Mouse (Mus musculus): ENCODE data around the gene Cdyl. TPM values are rescaled to one million over a fixed set of nuclear protein-coding genes. Genes with fewer than 3 reads are reported as not detected.

Gene Cdyl
- polyA plus RNA-seq, 1 experiment from 2014 or later: 5.8 TPM

- DNase-seq (no peak), ATAC-seq (no peak)
- no peak for TF ChIP-seq CTCF (IDR thresholded peaks at IDR 0.05; ENCODE audit: low read depth)
- no peak for TF ChIP-seq EP300 (IDR thresholded peaks at IDR 0.05; ENCODE audit: low read depth)
- peak overlapping the region; percentile 96 for H3K4me3 ChIP-seq (ENCODE audit: low read depth, low read length)
- peak overlapping the region; percentile 96; the same call in 1 of the 2 replicates for H3K27ac ChIP-seq (ENCODE audit: low read depth)
- H3K4me2 ChIP-seq (ENCODE audit: low read depth, low read length): peak overlapping the region; percentile 87
- no peaks in the 10 kb centered on the region for H3K36me3 ChIP-seq (replicated peaks; ENCODE audit: insufficient read depth, low read length)
- H3K9ac ChIP-seq (replicated peaks): peak overlapping the region; percentile 99
- H3K4me1 ChIP-seq (ENCODE audit: insufficient read depth): peaks cover 27% of the 10 kb centered on the region
- H3K9me3 ChIP-seq (ENCODE audit: low read length): 0 out of 2 replicates have a peak, but pooled peaks cover 2% of the 10 kb centered on the region
- 42% methylated on average over 1 of the region's 1 CpGs for WGBS (ENCODE audit: insufficient replicate concordance)
- H3K27me3 ChIP-seq (ENCODE audit: insufficient read depth, low read length): no peaks in the 10 kb centered on the region
These were observed 83.6 kb downstream of the Cdyl start for GRCm38 (mm10) chr13:35743196-35743595.

- no peak for ATAC-seq
- Histone ChIP-seq H3K4me3 (ENCODE audit: low read depth, low read length) (no peak overlapping the region), H3K4me1 (ENCODE audit: insufficient read depth) (peaks cover 18% of the 10 kb centered on the region), H3K36me3 (replicated peaks; ENCODE audit: insufficient read depth, low read length) (no peaks in the 10 kb centered on the region), H3K4me2 (ENCODE audit: low read depth, low read length) (no peak overlapping the region), H3K9ac (replicated peaks) (no peak overlapping the region), H3K27me3 (ENCODE audit: insufficient read depth, low read length) (no peaks in the 10 kb centered on the region), H3K9me3 (ENCODE audit: low read length) (0 out of 2 replicates have a peak, but pooled peaks cover 2% of the 10 kb centered on the region), H3K27ac (ENCODE audit: low read depth) (no peak overlapping the region)
- no peak for DNase-seq
- 48% methylated on average over 4 of the region's 4 CpGs for WGBS (ENCODE audit: insufficient replicate concordance)
- TF ChIP-seq EP300 (IDR thresholded peaks at IDR 0.05; ENCODE audit: low read depth) (no peak), CTCF (IDR thresholded peaks at IDR 0.05; ENCODE audit: low read depth) (0 out of 2 replicates have a peak, but pooled peaks have one; percentile 13)
These were observed 89.6 kb downstream of the Cdyl start for GRCm38 (mm10) chr13:35749194-35749593.

DNA sequence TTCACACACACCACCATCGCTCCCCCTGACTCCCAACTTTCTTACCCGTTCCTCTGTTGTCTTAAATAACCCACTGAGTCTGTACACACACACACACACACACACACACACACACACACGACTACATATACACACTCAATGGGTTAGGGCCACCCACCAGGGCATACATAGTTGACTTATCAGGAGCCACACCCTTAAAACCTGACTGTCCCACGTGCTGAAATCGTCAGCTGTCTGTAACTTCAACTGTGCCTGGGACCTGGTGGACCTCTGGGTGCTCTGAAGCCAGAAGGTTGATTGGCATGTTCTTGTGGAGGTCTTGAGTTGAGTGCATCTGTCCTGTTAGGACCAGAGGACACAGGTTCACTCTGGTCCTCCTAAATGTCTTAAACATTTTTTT is 90.0 kb downstream of the Cdyl start:
- Histone ChIP-seq H3K9me3 (ENCODE audit: low read length) (0 out of 2 replicates have a peak, but pooled peaks cover 2% of the 10 kb centered on the region), H3K27ac (ENCODE audit: low read depth) (no peak overlapping the region), H3K36me3 (replicated peaks; ENCODE audit: insufficient read depth, low read length) (no peaks in the 10 kb centered on the region), H3K9ac (replicated peaks) (no peak overlapping the region), H3K4me2 (ENCODE audit: low read depth, low read length) (no peak overlapping the region), H3K4me1 (ENCODE audit: insufficient read depth) (peaks cover 15% of the 10 kb centered on the region), H3K27me3 (ENCODE audit: insufficient read depth, low read length) (no peaks in the 10 kb centered on the region), H3K4me3 (ENCODE audit: low read depth, low read length) (no peak overlapping the region)
- DNase-seq (no peak), ATAC-seq (peak; percentile 56)
- 59% methylated on average over 5 of the region's 5 CpGs for WGBS (ENCODE audit: insufficient replicate concordance)
- TF ChIP-seq CTCF (IDR thresholded peaks at IDR 0.05; ENCODE audit: low read depth): no peak
- no peak for TF ChIP-seq EP300 (IDR thresholded peaks at IDR 0.05; ENCODE audit: low read depth)

DNA sequence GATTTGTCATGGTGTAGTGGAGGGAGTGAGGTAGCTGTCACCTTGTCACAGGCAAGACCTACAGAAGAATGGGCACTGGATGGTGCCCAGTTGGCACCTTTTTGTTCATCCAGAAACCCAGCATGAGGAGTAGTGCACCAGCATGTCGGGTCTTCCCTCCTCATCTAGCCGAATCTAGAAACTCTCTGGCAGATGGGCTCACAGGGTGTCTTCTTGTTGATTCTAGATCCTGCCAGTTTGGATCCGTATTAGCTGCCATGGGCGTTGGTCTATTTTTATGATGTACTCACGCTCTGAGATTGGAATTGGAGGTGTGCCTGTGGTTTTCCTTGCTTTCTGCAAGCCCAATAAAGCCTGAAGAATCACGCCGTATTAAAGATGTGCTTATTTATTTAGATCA is 92.4 kb downstream of the Cdyl start:
- no peak for DNase-seq
- H3K27ac ChIP-seq (ENCODE audit: low read depth): no peak overlapping the region

GRCm38 (mm10) chr13:35755002-35755401 is 95.4 kb downstream of the Cdyl start:
- Histone ChIP-seq H3K9me3 (ENCODE audit: low read length) (no peaks in the 10 kb centered on the region), H3K36me3 (replicated peaks; ENCODE audit: insufficient read depth, low read length) (no peaks in the 10 kb centered on the region; the same call in 1 of the 2 replicates), H3K27me3 (ENCODE audit: insufficient read depth, low read length) (no peaks in the 10 kb centered on the region), H3K27ac (ENCODE audit: low read depth) (no peak overlapping the region), H3K4me3 (ENCODE audit: low read depth, low read length) (no peak overlapping the region), H3K9ac (replicated peaks) (0 out of 2 replicates have a peak overlapping the region, but pooled peaks have one; percentile 17), H3K4me1 (ENCODE audit: insufficient read depth) (peaks cover 33% of the 10 kb centered on the region), H3K4me2 (ENCODE audit: low read depth, low read length) (peak overlapping the region; percentile 38; the same call in 1 of the 2 replicates)
- ATAC-seq (no peak), DNase-seq (no peak)
- TF ChIP-seq CTCF (IDR thresholded peaks at IDR 0.05; ENCODE audit: low read depth) (no peak), EP300 (IDR thresholded peaks at IDR 0.05; ENCODE audit: low read depth) (no peak)
- WGBS (ENCODE audit: insufficient replicate concordance): 75% methylated on average over 6 of the region's 6 CpGs

More for the DNA sequence above, 92.4 kb downstream of the Cdyl start:
- H3K9me3 ChIP-seq (ENCODE audit: low read length): no peaks in the 10 kb centered on the region
- no peak for TF ChIP-seq EP300 (IDR thresholded peaks at IDR 0.05; ENCODE audit: low read depth)
- TF ChIP-seq CTCF (IDR thresholded peaks at IDR 0.05; ENCODE audit: low read depth): no peak
- no peaks in the 10 kb centered on the region for H3K27me3 ChIP-seq (ENCODE audit: insufficient read depth, low read length)
- 82% methylated on average over 7 of the region's 7 CpGs for WGBS (ENCODE audit: insufficient replicate concordance)
- H3K4me2 ChIP-seq (ENCODE audit: low read depth, low read length): no peak overlapping the region
- H3K36me3 ChIP-seq (replicated peaks; ENCODE audit: insufficient read depth, low read length): no peaks in the 10 kb centered on the region
- H3K9ac ChIP-seq (replicated peaks): no peak overlapping the region
- ATAC-seq: no peak
- H3K4me1 ChIP-seq (ENCODE audit: insufficient read depth): peaks cover 33% of the 10 kb centered on the region
- no peak overlapping the region for H3K4me3 ChIP-seq (ENCODE audit: low read depth, low read length)

GRCm38 (mm10) chr13:35755655-35756283 is 96.1 kb downstream of the Cdyl start:
- 59% methylated on average over 8 of the region's 8 CpGs for WGBS (ENCODE audit: insufficient replicate concordance)
- H3K27ac ChIP-seq (ENCODE audit: low read depth): 0 out of 2 replicates have a peak overlapping the region, but pooled peaks have one; percentile 12
- ATAC-seq (peak; percentile 57), DNase-seq (no peak)
- H3K36me3 ChIP-seq (replicated peaks; ENCODE audit: insufficient read depth, low read length): no peaks in the 10 kb centered on the region; the same call in 1 of the 2 replicates
- peak overlapping the region; percentile 38 for H3K4me2 ChIP-seq (ENCODE audit: low read depth, low read length)
- H3K9ac ChIP-seq (replicated peaks): no peak overlapping the region
- no peak overlapping the region for H3K4me3 ChIP-seq (ENCODE audit: low read depth, low read length)
- TF ChIP-seq CTCF (IDR thresholded peaks at IDR 0.05; ENCODE audit: low read depth) (no peak), EP300 (IDR thresholded peaks at IDR 0.05; ENCODE audit: low read depth) (peak; percentile 85)
- H3K27me3 ChIP-seq (ENCODE audit: insufficient read depth, low read length): no peaks in the 10 kb centered on the region
- peaks cover 37% of the 10 kb centered on the region for H3K4me1 ChIP-seq (ENCODE audit: insufficient read depth)
- no peaks in the 10 kb centered on the region for H3K9me3 ChIP-seq (ENCODE audit: low read length)
